Mouse (Mus musculus): ENCODE results near the gene Cutc. TPM values are rescaled to one million over a fixed set of nuclear protein-coding genes. Genes with fewer than 3 reads are reported as not detected.

The Cutc gene
- polyA plus RNA-seq, 1 experiment from 2014 or later: 25.6 TPM

GRCm38 (mm10) chr19:43723501-43723900 is 29.3 kb upstream of the Cutc start:
- Histone ChIP-seq H3K9ac (ENCODE audit: low read depth, low read length) (no peak overlapping the region), H3K4me3 (ENCODE audit: low read length) (no peak overlapping the region), H3K27ac (ENCODE audit: low read length) (no peak overlapping the region), H3K27me3 (replicated peaks; ENCODE audit: control insufficient read depth, insufficient read depth, low read length) (no peaks in the 10 kb centered on the region), H3K36me3 (ENCODE audit: control insufficient read depth, insufficient read depth, low read length) (peaks cover 32% of the 10 kb centered on the region), H3K9me3 (ENCODE audit: control insufficient read depth, low read length) (no peaks in the 10 kb centered on the region), H3K4me2 (ENCODE audit: low read depth, low read length) (no peak overlapping the region), H3K4me1 (ENCODE audit: control insufficient read depth, insufficient read depth, low read length) (no peaks in the 10 kb centered on the region)
- 82% methylated on average over 10 of the region's 10 CpGs for WGBS
- no peak for ATAC-seq

DNA sequence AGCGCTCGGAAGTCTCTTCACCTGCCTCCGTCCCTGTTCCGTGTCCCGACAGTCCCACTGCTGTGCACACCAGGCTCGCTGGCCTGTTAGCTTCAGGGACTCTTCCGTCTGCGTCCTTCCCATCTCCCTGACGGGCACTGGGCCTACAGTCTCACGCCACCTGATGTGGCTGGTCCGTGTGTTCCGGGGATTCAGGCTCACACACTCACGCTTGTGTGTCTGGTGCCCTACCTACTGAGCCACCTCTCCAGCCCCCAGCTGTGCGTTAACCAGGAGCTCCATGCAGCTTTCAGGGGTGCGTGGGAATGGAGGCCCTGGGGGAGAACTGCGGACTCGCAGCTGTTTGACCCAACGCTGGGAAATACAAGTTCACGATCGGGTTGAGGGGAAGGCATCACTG is 28.6 kb upstream of the Cutc start:
- H3K27me3 ChIP-seq (replicated peaks; ENCODE audit: control insufficient read depth, insufficient read depth, low read length): no peaks in the 10 kb centered on the region
- no peak overlapping the region for H3K27ac ChIP-seq (ENCODE audit: low read length)
- no peak for ATAC-seq
- no peak overlapping the region for H3K4me3 ChIP-seq (ENCODE audit: low read length)
- 95% methylated on average over 20 of the region's 20 CpGs for WGBS
- H3K9ac ChIP-seq (ENCODE audit: low read depth, low read length): no peak overlapping the region
- no peak overlapping the region for H3K4me2 ChIP-seq (ENCODE audit: low read depth, low read length)
- no peaks in the 10 kb centered on the region for H3K9me3 ChIP-seq (ENCODE audit: control insufficient read depth, low read length)
- H3K4me1 ChIP-seq (ENCODE audit: control insufficient read depth, insufficient read depth, low read length): no peaks in the 10 kb centered on the region
- H3K36me3 ChIP-seq (ENCODE audit: control insufficient read depth, insufficient read depth, low read length): peaks cover 32% of the 10 kb centered on the region

DNA sequence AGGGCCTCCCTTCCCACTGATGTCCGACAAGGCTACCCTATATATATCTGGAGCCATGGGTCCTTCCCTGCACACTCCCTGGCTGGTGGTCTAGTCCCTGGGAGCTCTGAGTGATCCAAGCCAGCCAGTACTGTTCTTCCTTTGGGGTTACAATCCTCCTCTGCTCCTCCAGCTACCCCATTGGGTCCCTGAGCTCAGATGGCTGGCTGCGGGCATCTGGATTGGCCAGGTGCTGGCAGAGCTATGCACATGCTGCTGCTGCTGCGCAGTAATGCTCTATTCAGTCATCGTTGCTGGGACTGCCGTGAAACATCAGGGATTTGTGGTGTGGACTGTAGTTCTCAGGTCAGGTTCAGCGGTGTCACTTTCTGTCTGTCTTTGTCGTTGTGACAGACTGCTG is 28.0 kb upstream of the Cutc start:
- H3K36me3 ChIP-seq (ENCODE audit: control insufficient read depth, insufficient read depth, low read length): peaks cover 32% of the 10 kb centered on the region
- ATAC-seq: no peak
- 88% methylated on average over 7 of the region's 7 CpGs for WGBS

DNA sequence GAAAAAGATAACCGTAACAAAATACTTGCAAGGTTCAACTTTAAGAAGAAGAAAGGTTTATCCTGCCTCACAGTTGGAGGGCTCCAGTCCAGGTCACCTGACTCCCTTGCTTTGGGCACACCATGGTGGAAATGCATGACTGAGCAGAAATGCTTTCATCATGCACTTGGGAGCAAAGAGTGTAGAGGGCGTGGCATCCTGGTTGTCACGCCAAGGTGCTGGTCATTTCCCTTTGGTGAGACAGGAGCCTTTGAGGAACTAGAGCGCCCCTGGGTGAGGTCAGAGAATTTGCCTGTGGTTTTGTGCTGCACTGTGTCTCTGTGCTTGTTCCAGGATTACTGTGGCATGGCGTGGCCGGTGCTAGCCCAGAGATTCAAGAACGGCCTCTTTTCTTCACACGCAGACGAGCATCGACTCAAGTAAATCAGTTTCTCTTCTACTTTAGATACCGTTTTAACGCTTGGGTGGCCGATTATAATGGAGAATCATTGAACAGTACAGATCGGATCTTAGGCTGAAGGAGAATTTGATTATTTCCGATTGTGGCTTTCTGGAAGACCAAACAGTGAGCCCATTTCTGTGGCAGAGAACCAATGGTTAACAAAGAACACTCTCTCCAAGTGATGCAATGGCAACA is 26.2 kb upstream of the Cutc start:
- no peaks in the 10 kb centered on the region for H3K27me3 ChIP-seq (replicated peaks; ENCODE audit: control insufficient read depth, insufficient read depth, low read length)
- H3K9ac ChIP-seq (ENCODE audit: low read depth, low read length): no peak overlapping the region
- 92% methylated on average over 15 of the region's 15 CpGs for WGBS
- no peaks in the 10 kb centered on the region for H3K4me1 ChIP-seq (ENCODE audit: control insufficient read depth, insufficient read depth, low read length)
- H3K27ac ChIP-seq (ENCODE audit: low read length): no peak overlapping the region
- no peak overlapping the region for H3K4me3 ChIP-seq (ENCODE audit: low read length)
- H3K36me3 ChIP-seq (ENCODE audit: control insufficient read depth, insufficient read depth, low read length): peaks cover 27% of the 10 kb centered on the region
- peak; percentile 32; the same call in 1 of the 2 replicates for ATAC-seq
- no peaks in the 10 kb centered on the region for H3K9me3 ChIP-seq (ENCODE audit: control insufficient read depth, low read length)
- no peak overlapping the region for H3K4me2 ChIP-seq (ENCODE audit: low read depth, low read length)

More for the DNA sequence above, 28.0 kb upstream of the Cutc start:
- Histone ChIP-seq H3K9me3 (ENCODE audit: control insufficient read depth, low read length) (no peaks in the 10 kb centered on the region), H3K4me2 (ENCODE audit: low read depth, low read length) (no peak overlapping the region), H3K27me3 (replicated peaks; ENCODE audit: control insufficient read depth, insufficient read depth, low read length) (no peaks in the 10 kb centered on the region), H3K27ac (ENCODE audit: low read length) (no peak overlapping the region), H3K4me3 (ENCODE audit: low read length) (no peak overlapping the region), H3K9ac (ENCODE audit: low read depth, low read length) (no peak overlapping the region), H3K4me1 (ENCODE audit: control insufficient read depth, insufficient read depth, low read length) (no peaks in the 10 kb centered on the region)

DNA sequence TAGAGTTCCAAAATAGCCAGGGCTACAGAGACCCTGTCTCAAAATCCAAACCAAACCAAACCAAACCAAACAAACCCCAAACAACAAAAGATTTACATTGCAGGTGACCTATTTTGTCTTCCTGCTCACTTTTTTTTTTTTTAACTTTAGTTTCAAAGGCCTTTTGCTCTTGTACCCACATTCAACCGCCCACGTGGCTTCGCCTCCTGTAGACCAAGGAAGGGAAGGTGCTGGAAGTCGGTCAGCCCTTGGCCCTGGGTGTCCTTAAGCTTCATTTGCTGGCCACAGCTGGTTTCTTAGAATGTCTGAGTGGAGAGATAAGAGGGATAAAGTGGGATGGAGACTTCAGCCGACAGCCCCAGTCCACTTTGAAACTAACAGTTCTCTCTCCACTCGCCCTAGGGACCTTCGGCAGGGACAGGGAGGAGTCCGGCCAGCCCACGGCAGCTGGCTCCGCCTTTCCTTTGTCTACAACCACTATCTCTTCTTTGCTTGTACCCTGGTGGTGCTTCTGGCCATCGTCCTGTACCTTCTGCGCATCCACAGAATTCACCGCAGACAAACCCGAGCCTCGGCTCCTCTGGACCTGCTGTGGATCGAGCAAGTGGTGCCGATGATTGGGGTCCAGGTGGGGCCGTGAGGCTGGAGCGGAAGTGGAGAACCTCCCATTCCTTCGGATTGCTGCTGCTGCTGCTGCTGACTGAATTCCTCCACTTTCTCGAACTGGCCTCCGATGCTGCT is 23.3 kb upstream of the Cutc start:
- no peaks in the 10 kb centered on the region for H3K4me1 ChIP-seq (ENCODE audit: control insufficient read depth, insufficient read depth, low read length)
- H3K27me3 ChIP-seq (replicated peaks; ENCODE audit: control insufficient read depth, insufficient read depth, low read length): no peaks in the 10 kb centered on the region
- H3K27ac ChIP-seq (ENCODE audit: low read length): no peak overlapping the region
- WGBS: 46% methylated on average over 22 of the region's 22 CpGs
- peak overlapping the region; percentile 38; the same call in 1 of the 2 replicates for H3K9ac ChIP-seq (ENCODE audit: low read depth, low read length)
- no peaks in the 10 kb centered on the region for H3K9me3 ChIP-seq (ENCODE audit: control insufficient read depth, low read length)
- H3K4me2 ChIP-seq (ENCODE audit: low read depth, low read length): peak overlapping the region; percentile 39
- peak; percentile 41 for ATAC-seq
- H3K4me3 ChIP-seq (ENCODE audit: low read length): peak overlapping the region; percentile 24
- peaks cover 20% of the 10 kb centered on the region for H3K36me3 ChIP-seq (ENCODE audit: control insufficient read depth, insufficient read depth, low read length)

GRCm38 (mm10) chr19:43730037-43730428 is 22.8 kb upstream of the Cutc start:
- Histone ChIP-seq H3K27me3 (replicated peaks; ENCODE audit: control insufficient read depth, insufficient read depth, low read length) (no peaks in the 10 kb centered on the region), H3K4me1 (ENCODE audit: control insufficient read depth, insufficient read depth, low read length) (no peaks in the 10 kb centered on the region), H3K27ac (ENCODE audit: low read length) (no peak overlapping the region), H3K36me3 (ENCODE audit: control insufficient read depth, insufficient read depth, low read length) (peaks cover 19% of the 10 kb centered on the region), H3K9ac (ENCODE audit: low read depth, low read length) (no peak overlapping the region), H3K4me3 (ENCODE audit: low read length) (peak overlapping the region; percentile 24), H3K9me3 (ENCODE audit: control insufficient read depth, low read length) (no peaks in the 10 kb centered on the region), H3K4me2 (ENCODE audit: low read depth, low read length) (peak overlapping the region; percentile 39)
- ATAC-seq: no peak
- WGBS: 48% methylated on average over 8 of the region's 8 CpGs

DNA sequence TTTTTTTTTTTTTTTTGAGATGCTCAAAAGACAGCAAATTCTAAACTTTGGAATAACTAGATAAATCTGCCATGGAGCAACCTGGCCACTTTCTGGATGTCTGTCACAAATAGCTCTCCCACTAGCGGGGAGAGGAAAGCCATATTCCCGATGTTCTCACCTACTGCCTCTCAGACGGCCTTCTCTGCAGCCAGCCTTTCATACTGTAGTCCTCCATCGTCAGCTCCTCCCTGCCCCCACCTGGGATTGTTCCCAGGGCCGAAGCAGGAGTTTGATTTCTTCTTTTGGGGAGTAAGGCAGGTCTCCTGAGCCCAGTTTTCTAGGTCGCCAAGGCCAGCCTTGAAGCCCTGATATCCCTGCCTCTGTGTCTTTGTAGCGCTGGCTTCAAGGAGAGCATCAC is 21.6 kb upstream of the Cutc start:
- H3K4me1 ChIP-seq (ENCODE audit: control insufficient read depth, insufficient read depth, low read length): no peaks in the 10 kb centered on the region
- no peak for ATAC-seq
- no peak overlapping the region for H3K4me2 ChIP-seq (ENCODE audit: low read depth, low read length)
- peaks cover 10% of the 10 kb centered on the region for H3K36me3 ChIP-seq (ENCODE audit: control insufficient read depth, insufficient read depth, low read length)
- H3K4me3 ChIP-seq (ENCODE audit: low read length): no peak overlapping the region
- no peaks in the 10 kb centered on the region for H3K27me3 ChIP-seq (replicated peaks; ENCODE audit: control insufficient read depth, insufficient read depth, low read length)
- no peak overlapping the region for H3K9ac ChIP-seq (ENCODE audit: low read depth, low read length)
- no peaks in the 10 kb centered on the region for H3K9me3 ChIP-seq (ENCODE audit: control insufficient read depth, low read length)
- H3K27ac ChIP-seq (ENCODE audit: low read length): no peak overlapping the region
- WGBS: 72% methylated on average over 7 of the region's 7 CpGs

DNA sequence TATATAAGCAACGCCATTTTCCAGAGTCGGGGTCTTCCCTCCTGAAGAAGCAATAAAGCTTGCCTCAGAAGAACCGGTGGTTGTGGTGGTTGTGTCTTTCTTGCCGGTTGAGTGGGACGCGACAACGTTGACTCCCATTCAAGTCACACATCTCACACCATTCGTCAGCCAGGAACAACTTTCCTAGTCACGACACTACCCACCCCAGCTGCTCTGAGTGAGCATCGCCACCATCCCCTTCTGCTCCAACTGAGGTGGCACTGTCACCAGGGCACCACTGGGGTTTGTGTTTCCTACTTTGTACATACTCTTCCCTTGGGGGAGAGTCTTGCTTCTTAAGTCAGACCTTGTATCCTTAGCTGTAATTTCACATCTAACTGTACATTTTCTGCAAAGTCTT is 14.4 kb upstream of the Cutc start:
- Histone ChIP-seq H3K9ac (ENCODE audit: low read depth, low read length) (no peak overlapping the region), H3K4me3 (ENCODE audit: low read length) (no peak overlapping the region), H3K27me3 (replicated peaks; ENCODE audit: control insufficient read depth, insufficient read depth, low read length) (no peaks in the 10 kb centered on the region), H3K4me2 (ENCODE audit: low read depth, low read length) (no peak overlapping the region), H3K27ac (ENCODE audit: low read length) (no peak overlapping the region), H3K4me1 (ENCODE audit: control insufficient read depth, insufficient read depth, low read length) (no peaks in the 10 kb centered on the region), H3K36me3 (ENCODE audit: control insufficient read depth, insufficient read depth, low read length) (peaks cover 32% of the 10 kb centered on the region), H3K9me3 (ENCODE audit: control insufficient read depth, low read length) (no peaks in the 10 kb centered on the region)
- WGBS: 98% methylated on average over 10 of the region's 10 CpGs
- ATAC-seq: no peak

DNA sequence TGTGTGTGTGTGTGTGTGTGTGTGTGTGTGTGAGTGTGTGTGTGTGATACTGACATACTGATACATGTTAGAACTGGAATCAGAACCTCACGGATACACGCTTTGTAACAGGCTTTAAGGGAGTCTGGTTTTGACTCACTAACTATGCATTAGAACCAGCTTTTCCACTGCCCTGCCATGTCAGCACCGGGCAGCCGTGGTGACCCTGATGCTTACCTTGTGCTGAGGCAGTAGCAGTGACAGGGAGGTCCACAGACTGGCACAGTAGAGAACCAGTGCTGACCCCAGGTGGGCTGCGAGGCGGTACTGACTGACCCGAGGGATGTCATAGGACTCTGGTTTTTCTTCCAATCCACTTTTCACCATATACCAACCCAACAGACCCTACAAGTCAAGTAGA is 9.4 kb upstream of the Cutc start:
- WGBS: 97% methylated on average over 7 of the region's 7 CpGs

More for the DNA sequence above, 9.4 kb upstream of the Cutc start:
- ATAC-seq: no peak
- Histone ChIP-seq H3K27ac (ENCODE audit: low read length) (no peak overlapping the region), H3K36me3 (ENCODE audit: control insufficient read depth, insufficient read depth, low read length) (peaks cover 23% of the 10 kb centered on the region; the same call in 1 of the 2 replicates), H3K4me3 (ENCODE audit: low read length) (no peak overlapping the region), H3K9me3 (ENCODE audit: control insufficient read depth, low read length) (no peaks in the 10 kb centered on the region), H3K27me3 (replicated peaks; ENCODE audit: control insufficient read depth, insufficient read depth, low read length) (no peaks in the 10 kb centered on the region), H3K4me2 (ENCODE audit: low read depth, low read length) (no peak overlapping the region), H3K4me1 (ENCODE audit: control insufficient read depth, insufficient read depth, low read length) (no peaks in the 10 kb centered on the region), H3K9ac (ENCODE audit: low read depth, low read length) (no peak overlapping the region)
